Mouse (Mus musculus) stomach, embryonic 15.5 days (tissue): ENCODE measurements at regions not wholly inside any gene's neighbourhood (a gene's known extent, or its start where the extent isn't known, plus 50 kb on each side); places are given as distances from the start of the nearest gene placed in this dataset.

Experiments used
- ATAC-seq: fragments of 200-750 bp; cut with Nextera tagmentation; 2 replicates; pipeline ENCODE4 v1.8.0; 2017; ENCODE audit warnings: low read depth, moderate number of reproducible peaks, moderate TSS enrichment; ENCODE audit not compliant: insufficient read depth, low FRiP score
- H3K27ac ChIP-seq: fragments of 300-500 bp; sonication (generic); 2 replicates; pipeline ENCODE4 v1.5.1; 2015; ENCODE audit warnings: mild to moderate bottlenecking, inconsistent platforms
- H3K27me3 ChIP-seq: fragments of 300-500 bp; sonication (generic); replicated peaks from 2 replicates; pipeline ENCODE4 v1.6.1; 2015; ENCODE audit warnings: inconsistent platforms
- H3K36me3 ChIP-seq: fragments of 300-500 bp; sonication (generic); 2 replicates; pipeline ENCODE4 v1.6.1; 2015; ENCODE audit warnings: inconsistent platforms
- H3K4me1 ChIP-seq: fragments of 300-500 bp; sonication (generic); 2 replicates; pipeline ENCODE4 v1.6.1; 2015; ENCODE audit warnings: inconsistent platforms
- H3K4me2 ChIP-seq: fragments of 300-500 bp; sonication (generic); 2 replicates; pipeline ENCODE4 v1.6.1; 2015; ENCODE audit warnings: mild to moderate bottlenecking, inconsistent platforms
- H3K4me3 ChIP-seq: fragments of 300-500 bp; sonication (generic); replicated peaks from 2 replicates; pipeline ENCODE4 v1.5.1; 2015; ENCODE audit warnings: inconsistent platforms
- H3K9ac ChIP-seq: fragments of 300-500 bp; sonication (generic); 2 replicates; pipeline ENCODE4 v1.6.1; 2015; ENCODE audit warnings: inconsistent platforms
- H3K9me3 ChIP-seq: fragments of 300-500 bp; sonication (generic); 2 replicates; pipeline ENCODE4 v1.6.1; 2016; ENCODE audit warnings: inconsistent platforms
- WGBS: fragments of 180-500 bp; shearing (Covaris S2); methylation state at CpG from one replicate; pipeline ENCODE4 v1.1.7; 2015; 5-methylcytosine and 5-hydroxymethylcytosine counted together

- WGBS = 86% methylated on average over 5 of the region's 5 CpGs
- no peak for ATAC-seq
- Histone ChIP-seq H3K36me3 (no peaks in the 10 kb centered on the region), H3K4me3 (no peak overlapping the region), H3K27ac (no peak overlapping the region), H3K4me2 (no peak overlapping the region), H3K27me3 (no peaks in the 10 kb centered on the region), H3K9ac (no peak overlapping the region), H3K4me1 (peaks cover 9% of the 10 kb centered on the region), H3K9me3 (no peaks in the 10 kb centered on the region)
Measured at GRCm38 (mm10) chr12:12841385-12842238, 100.1 kb downstream of the Mycn start.

- H3K36me3 ChIP-seq = no peaks in the 10 kb centered on the region
- H3K4me2 ChIP-seq = peak overlapping the region; percentile 53
- H3K9me3 ChIP-seq = no peaks in the 10 kb centered on the region
- no peak overlapping the region for H3K27ac ChIP-seq
- H3K9ac ChIP-seq = no peak overlapping the region
- H3K4me1 ChIP-seq = peaks cover 9% of the 10 kb centered on the region
- peak overlapping the region; percentile 19 for H3K4me3 ChIP-seq
- WGBS = 27% methylated on average over 17 of the region's 17 CpGs
- peak; percentile 27 for ATAC-seq
- no peaks in the 10 kb centered on the region for H3K27me3 ChIP-seq
Measured at GRCm38 (mm10) chr12:12840661-12841384, 100.9 kb downstream of the Mycn start.

GRCm38 (mm10) chr12:12837775-12838174 lies 103.9 kb downstream of the Mycn start:
- no peaks in the 10 kb centered on the region for H3K36me3 ChIP-seq

GRCm38 (mm10) chr12:12827821-12828641 lies 113.7 kb downstream of the Mycn start:
- no peaks in the 10 kb centered on the region for H3K9me3 ChIP-seq
- H3K27ac ChIP-seq = no peak overlapping the region
- H3K9ac ChIP-seq = no peak overlapping the region
- no peaks in the 10 kb centered on the region for H3K36me3 ChIP-seq
- no peak overlapping the region for H3K4me3 ChIP-seq
- H3K4me1 ChIP-seq = no peaks in the 10 kb centered on the region; the same call in 1 of the 2 replicates
- no peak overlapping the region for H3K4me2 ChIP-seq
- ATAC-seq = no peak
- no peaks in the 10 kb centered on the region for H3K27me3 ChIP-seq
- WGBS = 59% methylated on average over 13 of the region's 13 CpGs

More at GRCm38 (mm10) chr12:12837775-12838174, 103.9 kb downstream of the Mycn start:
- no peak overlapping the region for H3K4me3 ChIP-seq
- no peak for ATAC-seq
- no peak overlapping the region for H3K9ac ChIP-seq
- H3K9me3 ChIP-seq = no peaks in the 10 kb centered on the region
- no peak overlapping the region for H3K27ac ChIP-seq
- 100% methylated on average over 1 of the region's 1 CpGs for WGBS
- H3K4me2 ChIP-seq = no peak overlapping the region
- H3K27me3 ChIP-seq = no peaks in the 10 kb centered on the region
- H3K4me1 ChIP-seq = peaks cover 9% of the 10 kb centered on the region

- H3K27me3 ChIP-seq = no peaks in the 10 kb centered on the region
- no peaks in the 10 kb centered on the region for H3K9me3 ChIP-seq
- ATAC-seq = no peak
- H3K4me1 ChIP-seq = no peaks in the 10 kb centered on the region; the same call in 1 of the 2 replicates
- H3K27ac ChIP-seq = no peak overlapping the region
- 35% methylated on average over 9 of the region's 9 CpGs for WGBS
- H3K4me2 ChIP-seq = no peak overlapping the region
- no peak overlapping the region for H3K9ac ChIP-seq
- no peak overlapping the region for H3K4me3 ChIP-seq
- no peaks in the 10 kb centered on the region for H3K36me3 ChIP-seq
Measured at GRCm38 (mm10) chr12:12827379-12827778, 114.3 kb downstream of the Mycn start.

- Histone ChIP-seq H3K4me2 (no peak overlapping the region), H3K36me3 (no peaks in the 10 kb centered on the region), H3K4me3 (no peak overlapping the region), H3K27me3 (no peaks in the 10 kb centered on the region), H3K4me1 (no peaks in the 10 kb centered on the region; the same call in 1 of the 2 replicates), H3K9me3 (no peaks in the 10 kb centered on the region), H3K27ac (no peak overlapping the region), H3K9ac (no peak overlapping the region)
- no peak for ATAC-seq
- 72% methylated on average over 3 of the region's 3 CpGs for WGBS
Measured at GRCm38 (mm10) chr12:12826431-12826830, 115.3 kb downstream of the Mycn start.

GRCm38 (mm10) chr12:12825842-12826241 lies 115.9 kb downstream of the Mycn start:
- H3K4me3 ChIP-seq = no peak overlapping the region
- no peak overlapping the region for H3K27ac ChIP-seq
- H3K9ac ChIP-seq = no peak overlapping the region
- WGBS = 82% methylated on average over 5 of the region's 5 CpGs
- no peaks in the 10 kb centered on the region for H3K9me3 ChIP-seq
- H3K27me3 ChIP-seq = no peaks in the 10 kb centered on the region
- H3K4me1 ChIP-seq = no peaks in the 10 kb centered on the region; the same call in 1 of the 2 replicates
- no peaks in the 10 kb centered on the region for H3K36me3 ChIP-seq
- no peak overlapping the region for H3K4me2 ChIP-seq
- ATAC-seq = no peak

GRCm38 (mm10) chr12:12821473-12821872 lies 120.2 kb downstream of the Mycn start:
- no peak overlapping the region for H3K9ac ChIP-seq
- H3K4me1 ChIP-seq = no peaks in the 10 kb centered on the region

GRCm38 (mm10) chr12:12820668-12821351 lies 120.9 kb downstream of the Mycn start:
- no peaks in the 10 kb centered on the region for H3K4me1 ChIP-seq
- 93% methylated on average over 2 of the region's 2 CpGs for WGBS
- no peaks in the 10 kb centered on the region for H3K9me3 ChIP-seq
- no peaks in the 10 kb centered on the region for H3K36me3 ChIP-seq
- H3K4me2 ChIP-seq = no peak overlapping the region
- H3K27ac ChIP-seq = no peak overlapping the region
- H3K27me3 ChIP-seq = no peaks in the 10 kb centered on the region
- no peak overlapping the region for H3K9ac ChIP-seq
- ATAC-seq = no peak
- H3K4me3 ChIP-seq = no peak overlapping the region

More at GRCm38 (mm10) chr12:12821473-12821872, 120.2 kb downstream of the Mycn start:
- Histone ChIP-seq H3K4me3 (no peak overlapping the region), H3K9me3 (no peaks in the 10 kb centered on the region), H3K4me2 (no peak overlapping the region), H3K27me3 (no peaks in the 10 kb centered on the region), H3K36me3 (no peaks in the 10 kb centered on the region), H3K27ac (no peak overlapping the region)
- WGBS = 68% methylated on average over 7 of the region's 7 CpGs
- ATAC-seq = no peak

- no peak overlapping the region for H3K4me3 ChIP-seq
- H3K27ac ChIP-seq = no peak overlapping the region
- no peak overlapping the region for H3K9ac ChIP-seq
- no peak for ATAC-seq
- H3K27me3 ChIP-seq = no peaks in the 10 kb centered on the region
- WGBS = 75% methylated on average over 5 of the region's 5 CpGs
- H3K4me2 ChIP-seq = no peak overlapping the region
- H3K4me1 ChIP-seq = no peaks in the 10 kb centered on the region
- no peaks in the 10 kb centered on the region for H3K9me3 ChIP-seq
- no peaks in the 10 kb centered on the region for H3K36me3 ChIP-seq
Measured at GRCm38 (mm10) chr12:12819746-12820145, 122.0 kb downstream of the Mycn start.

- WGBS = 37% methylated on average over 5 of the region's 5 CpGs
- ATAC-seq = no peak
- H3K27ac ChIP-seq = no peak overlapping the region
- no peak overlapping the region for H3K4me3 ChIP-seq
- no peaks in the 10 kb centered on the region for H3K9me3 ChIP-seq
- H3K4me1 ChIP-seq = peaks cover 24% of the 10 kb centered on the region
- no peak overlapping the region for H3K4me2 ChIP-seq
- no peaks in the 10 kb centered on the region for H3K36me3 ChIP-seq
- H3K9ac ChIP-seq = no peak overlapping the region
- no peaks in the 10 kb centered on the region for H3K27me3 ChIP-seq
Measured at GRCm38 (mm10) chr12:12814693-12815092, 127.0 kb downstream of the Mycn start.
